Mouse (Mus musculus) embryonic fibroblast, embryonic 13.5 days (primary cell): ENCODE data around the gene Slc2a1.

Experiments used
- CTCF ChIP-seq: IDR thresholded peaks from 2 replicates; pipeline ENCODE4 v1.5.1; 2011; ENCODE audit warnings: mild to moderate bottlenecking, control low read depth, low read length, moderate library complexity, borderline replicate concordance; ENCODE audit not compliant: insufficient read depth
- POLR2A ChIP-seq: IDR thresholded peaks from 2 replicates; pipeline ENCODE4 v1.6.1; 2011; ENCODE audit warnings: low read depth, mild to moderate bottlenecking, control low read depth, low read length, moderate library complexity

- TF ChIP-seq POLR2A (no peak), CTCF (no peak)
Measured at GRCm38 (mm10) chr4:119111410-119111809, 2.9 kb downstream of the Slc2a1 start.
